Mouse (Mus musculus): Measurements from ENCODE around the gene Ccdc148.

Gene Ccdc148

DNA sequence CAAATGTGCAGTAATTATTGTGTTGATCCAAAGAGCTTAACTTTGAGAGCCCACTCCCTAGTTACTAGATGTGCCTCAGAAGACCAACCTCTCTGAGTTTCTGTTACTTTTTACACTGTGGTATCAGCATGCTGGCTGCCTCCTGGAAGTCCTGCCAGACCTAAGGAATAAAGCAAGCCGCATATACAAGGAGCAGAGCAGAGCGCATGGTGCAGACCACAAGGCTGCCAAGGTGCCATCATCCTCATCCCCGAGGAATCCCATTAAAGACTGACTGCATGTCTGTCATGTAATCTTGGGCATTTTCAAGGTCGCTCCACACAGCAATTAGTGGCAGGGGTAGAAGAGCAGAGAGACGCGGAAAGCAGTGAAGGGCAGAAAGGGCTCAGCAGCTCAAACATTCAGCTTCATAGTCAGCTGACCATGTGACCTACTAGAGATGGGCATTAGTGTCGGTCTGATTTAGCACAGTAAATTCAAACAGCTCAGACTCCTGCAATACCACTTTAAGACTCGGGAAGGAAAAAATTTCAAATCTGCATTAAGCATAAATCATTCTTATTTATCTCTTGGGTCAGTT lies 110.1 kb downstream of the Ccdc148 start:
- no peak for DNase-seq (ENCODE audit: low read depth, low spot score)

- no peak for DNase-seq (ENCODE audit: low read depth, low spot score)
These were observed 110.8 kb downstream of the Ccdc148 start for GRCm38 (mm10) chr2:59049686-59050085.

GRCm38 (mm10) chr2:59048775-59049451 lies 111.6 kb downstream of the Ccdc148 start:
- no peak for DNase-seq (ENCODE audit: low read depth, low spot score)

- no peak for DNase-seq (ENCODE audit: low read depth, low spot score)
These were observed 117.0 kb downstream of the Ccdc148 start for GRCm38 (mm10) chr2:59043313-59044032.

GRCm38 (mm10) chr2:59042616-59043015 lies 117.9 kb downstream of the Ccdc148 start:
- no peak for DNase-seq (ENCODE audit: low read depth, low spot score)

- no peak for DNase-seq (ENCODE audit: low read depth, low spot score)
These were observed 124.0 kb downstream of the Ccdc148 start for GRCm38 (mm10) chr2:59036433-59036832.

DNA sequence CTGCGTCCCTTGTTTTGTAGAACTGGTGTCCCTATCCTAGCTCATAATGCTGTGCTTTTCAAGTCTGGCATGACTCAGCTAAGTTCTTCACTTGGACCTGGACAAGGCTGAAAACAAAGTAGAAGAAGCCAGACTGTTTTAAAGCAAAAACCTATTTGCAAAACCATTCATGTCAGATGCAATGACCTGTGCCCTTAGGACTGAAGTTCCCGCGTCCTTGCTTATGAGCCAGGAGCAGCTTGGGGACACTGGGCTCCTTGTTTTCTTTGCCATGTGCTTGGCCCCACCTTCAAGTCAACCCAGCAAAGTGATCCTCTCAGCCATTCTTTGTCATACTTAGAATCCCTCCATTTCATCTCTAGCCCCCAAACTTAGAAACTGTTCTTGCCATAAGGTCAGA lies 125.3 kb downstream of the Ccdc148 start:
- DNase-seq (ENCODE audit: low read depth, low spot score): no peak

DNA sequence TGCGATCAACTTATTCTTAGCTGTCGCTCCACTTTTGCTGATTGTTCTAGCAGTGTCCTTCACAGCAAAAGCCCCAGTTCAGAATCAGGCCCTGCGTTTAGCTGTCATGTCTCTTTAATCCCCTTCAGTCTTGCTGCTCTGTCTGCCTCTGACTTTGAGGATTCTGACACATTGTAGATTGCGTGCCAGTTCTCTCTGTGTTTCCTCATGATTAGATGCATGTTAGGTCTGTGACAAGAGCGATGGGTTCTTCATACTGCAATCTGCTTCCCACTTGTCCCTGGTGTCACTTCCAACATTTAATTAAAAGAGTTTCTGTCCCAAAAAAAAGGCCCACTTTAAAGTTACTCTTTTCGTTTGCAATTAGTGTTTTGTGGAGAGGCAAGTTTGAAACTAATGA lies 126.2 kb downstream of the Ccdc148 start:
- no peak for DNase-seq (ENCODE audit: low read depth, low spot score)

DNA sequence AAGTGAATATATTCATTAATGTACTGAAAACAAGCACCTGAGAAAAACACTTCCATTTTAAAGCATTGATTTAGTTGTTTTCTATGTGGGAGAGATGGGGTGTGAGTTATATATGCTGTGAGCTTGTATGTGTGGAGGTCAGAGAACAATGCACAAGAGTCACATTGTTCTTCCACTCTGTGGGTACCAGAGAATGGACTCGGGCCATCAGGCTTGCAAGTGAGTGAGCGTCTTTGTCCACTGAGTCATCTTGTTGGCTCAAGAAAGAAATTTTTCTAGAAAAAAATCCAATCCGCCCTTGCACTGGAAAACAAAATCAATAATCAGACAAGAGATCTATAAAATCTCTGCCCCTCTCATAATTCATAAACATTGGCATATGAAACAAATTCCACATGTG lies 135.9 kb downstream of the Ccdc148 start:
- DNase-seq (ENCODE audit: low read depth, low spot score): no peak

DNA sequence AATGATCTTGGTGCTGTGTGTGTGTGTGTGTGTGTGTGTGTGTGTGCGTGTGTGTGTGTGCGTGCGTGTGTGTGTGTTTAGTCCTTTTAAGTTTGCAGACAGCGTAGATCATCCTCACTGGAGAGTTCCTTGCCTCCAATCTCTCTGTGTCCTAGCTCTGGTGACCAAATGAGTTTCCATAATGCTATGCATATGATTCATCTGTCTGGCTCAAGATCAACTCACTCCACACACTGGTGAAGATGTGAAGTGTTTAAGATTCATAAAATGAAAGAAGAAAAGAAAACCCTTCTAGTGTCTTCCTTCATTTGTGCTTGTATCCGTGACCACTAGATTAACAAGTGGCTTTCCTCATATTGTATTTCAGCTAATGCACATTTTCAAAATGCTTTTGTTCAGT lies 153.1 kb downstream of the Ccdc148 start:
- no peak for DNase-seq (ENCODE audit: low read depth, low spot score)

DNA sequence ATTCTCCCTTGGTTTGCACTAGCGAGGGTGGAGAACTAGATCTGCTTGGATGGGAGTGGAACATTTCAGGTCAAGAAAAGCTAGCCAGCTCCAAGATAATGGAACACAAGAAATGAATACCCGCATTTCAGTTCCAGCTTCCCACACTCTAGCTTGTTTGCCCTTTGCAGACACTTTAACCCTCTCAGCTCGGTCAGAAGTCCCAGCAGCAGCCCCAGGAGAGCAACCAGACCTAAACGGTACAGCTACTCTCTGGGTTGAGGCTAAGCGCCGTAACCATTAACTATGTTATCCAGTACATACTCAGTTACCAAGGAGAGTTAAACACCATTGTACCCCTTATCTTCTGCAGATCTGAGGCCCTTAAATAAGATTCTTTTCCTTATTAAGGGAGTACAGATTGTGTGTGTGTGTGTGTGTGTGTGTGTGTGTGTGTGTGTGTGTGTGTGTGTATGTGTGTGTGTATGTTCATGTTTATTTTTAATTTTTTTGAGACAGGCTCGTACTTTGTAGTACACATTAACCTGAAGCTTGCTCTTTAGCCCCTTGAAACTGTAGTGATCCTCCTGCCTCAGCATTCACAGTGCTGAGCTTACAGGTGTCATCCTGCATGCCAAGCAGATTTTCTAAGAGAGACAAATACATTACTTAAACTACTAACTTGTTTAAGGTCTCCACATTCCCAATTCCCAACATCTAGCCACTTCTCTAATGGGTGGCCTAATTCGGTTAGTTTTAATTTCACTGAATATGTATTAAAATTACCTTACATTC lies 153.7 kb downstream of the Ccdc148 start:
- DNase-seq (ENCODE audit: low read depth, low spot score): no peak

DNA sequence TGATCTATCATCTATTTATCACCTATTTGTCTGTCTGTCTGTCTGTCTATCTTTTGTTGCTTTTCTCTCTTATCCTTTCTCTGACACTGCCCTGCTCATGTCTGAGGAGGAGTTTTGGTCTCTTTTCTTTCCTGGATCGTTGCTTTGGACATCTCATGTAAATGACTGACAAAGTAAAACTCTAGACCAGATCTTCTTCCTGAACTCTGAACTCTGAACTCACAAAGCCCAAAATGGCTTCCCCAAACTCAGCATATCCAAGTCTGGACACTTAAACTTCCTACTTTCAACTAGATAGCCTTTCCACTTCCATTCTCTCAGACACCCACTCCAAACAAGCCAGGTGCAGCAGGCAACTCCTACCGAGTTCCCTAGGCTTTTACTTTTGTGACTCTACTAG lies 163.3 kb downstream of the Ccdc148 start:
- DNase-seq (ENCODE audit: low read depth, low spot score): no peak

DNA sequence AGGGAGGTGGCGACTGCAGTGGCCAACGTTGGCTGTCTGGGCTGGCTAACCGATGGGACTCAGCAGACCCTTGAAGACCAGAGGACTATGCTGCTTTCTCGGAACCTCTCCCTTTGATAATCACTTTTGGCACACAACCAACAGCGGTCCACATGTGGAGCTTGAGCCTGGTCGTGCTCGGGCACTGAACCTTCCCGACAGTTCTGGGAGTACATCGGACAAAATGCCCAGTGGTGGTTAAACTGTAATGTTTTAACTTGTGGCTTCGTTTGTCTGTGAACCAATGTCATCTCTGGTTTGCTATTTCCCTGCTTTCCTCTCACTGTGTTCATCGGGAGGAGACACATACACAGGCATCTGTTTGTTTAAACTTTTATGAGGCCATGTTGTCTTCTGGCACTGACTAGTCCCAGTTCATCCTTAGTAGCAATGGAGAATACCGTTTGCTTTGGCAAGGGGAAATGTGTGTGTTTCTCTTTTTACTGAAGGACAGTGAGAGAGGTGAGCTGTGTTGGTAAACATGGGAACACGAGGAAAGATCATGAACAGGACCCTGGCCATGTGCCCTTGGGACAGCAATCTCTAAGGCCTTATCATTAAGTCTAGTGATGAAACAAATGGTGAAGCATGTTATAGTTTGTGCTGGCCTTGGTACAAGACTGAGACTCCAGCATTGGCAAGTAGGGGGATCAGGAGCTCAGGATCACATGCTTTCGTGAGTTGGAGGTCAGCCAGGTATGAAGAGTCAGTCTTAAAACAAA lies 167.9 kb downstream of the Ccdc148 start:
- no peak for DNase-seq (ENCODE audit: low read depth, low spot score)

- no peak for DNase-seq (ENCODE audit: low read depth, low spot score)
These were observed 182.4 kb downstream of the Ccdc148 start for GRCm38 (mm10) chr2:58978095-58978494.

- DNase-seq (ENCODE audit: low read depth, low spot score): no peak
These were observed 188.8 kb downstream of the Ccdc148 start for GRCm38 (mm10) chr2:58971507-58972275.

DNA sequence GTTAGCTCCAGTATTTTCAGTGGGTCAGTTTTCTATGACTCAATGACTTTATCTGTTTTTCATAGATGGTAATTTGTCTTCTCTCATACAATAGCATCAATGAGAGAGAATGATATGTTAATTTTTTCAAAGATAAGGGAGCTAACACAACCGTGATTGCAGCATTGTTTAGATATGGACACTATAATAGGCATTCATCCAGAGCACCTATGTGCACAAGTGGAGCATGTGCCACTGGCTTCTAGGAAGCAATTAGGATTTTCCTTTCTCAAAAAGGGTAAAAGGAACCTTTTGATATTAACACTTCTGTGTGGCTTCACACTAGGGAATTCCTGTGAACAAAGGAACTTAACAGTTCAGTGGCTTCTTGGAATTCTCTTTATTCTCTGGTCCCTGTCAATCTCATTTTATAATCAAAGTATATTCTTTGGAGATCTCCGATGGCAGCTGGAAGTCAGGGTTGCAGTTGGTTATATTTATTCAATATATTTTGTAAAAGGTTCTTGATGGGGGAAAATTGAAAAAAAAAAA lies 203.6 kb downstream of the Ccdc148 start:
- DNase-seq (ENCODE audit: low read depth, low spot score): no peak

DNA sequence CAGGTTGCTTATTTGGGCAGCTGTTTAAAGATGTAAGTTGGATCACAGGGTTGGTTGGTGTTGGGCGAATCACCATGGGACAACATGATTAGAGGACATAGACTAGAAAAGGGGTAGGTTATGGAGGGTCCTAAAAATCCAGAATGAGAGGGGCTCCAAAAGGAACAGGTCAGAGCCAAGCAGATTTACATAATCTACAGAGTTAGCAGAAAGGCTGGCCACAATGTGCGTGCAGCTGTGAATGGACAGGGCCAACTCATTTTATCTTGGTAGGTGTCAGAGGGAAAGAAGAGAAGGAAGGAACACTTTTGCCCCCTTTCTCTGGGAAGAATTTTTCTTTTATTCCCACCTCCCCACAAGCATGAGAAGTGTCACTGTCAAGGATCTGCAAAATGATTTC lies 204.1 kb downstream of the Ccdc148 start:
- no peak for DNase-seq (ENCODE audit: low read depth, low spot score)

- DNase-seq (ENCODE audit: low read depth, low spot score): no peak
These were observed 208.4 kb downstream of the Ccdc148 start for GRCm38 (mm10) chr2:58952101-58952500.

- DNase-seq (ENCODE audit: low read depth, low spot score): no peak
These were observed 211.7 kb downstream of the Ccdc148 start for GRCm38 (mm10) chr2:58948796-58949195.

- no peak for DNase-seq (ENCODE audit: low read depth, low spot score)
These were observed 219.1 kb downstream of the Ccdc148 start for GRCm38 (mm10) chr2:58941361-58941760.
